Mouse (Mus musculus): Measurements from ENCODE around the gene Ttll9.

Gene Ttll9

DNA sequence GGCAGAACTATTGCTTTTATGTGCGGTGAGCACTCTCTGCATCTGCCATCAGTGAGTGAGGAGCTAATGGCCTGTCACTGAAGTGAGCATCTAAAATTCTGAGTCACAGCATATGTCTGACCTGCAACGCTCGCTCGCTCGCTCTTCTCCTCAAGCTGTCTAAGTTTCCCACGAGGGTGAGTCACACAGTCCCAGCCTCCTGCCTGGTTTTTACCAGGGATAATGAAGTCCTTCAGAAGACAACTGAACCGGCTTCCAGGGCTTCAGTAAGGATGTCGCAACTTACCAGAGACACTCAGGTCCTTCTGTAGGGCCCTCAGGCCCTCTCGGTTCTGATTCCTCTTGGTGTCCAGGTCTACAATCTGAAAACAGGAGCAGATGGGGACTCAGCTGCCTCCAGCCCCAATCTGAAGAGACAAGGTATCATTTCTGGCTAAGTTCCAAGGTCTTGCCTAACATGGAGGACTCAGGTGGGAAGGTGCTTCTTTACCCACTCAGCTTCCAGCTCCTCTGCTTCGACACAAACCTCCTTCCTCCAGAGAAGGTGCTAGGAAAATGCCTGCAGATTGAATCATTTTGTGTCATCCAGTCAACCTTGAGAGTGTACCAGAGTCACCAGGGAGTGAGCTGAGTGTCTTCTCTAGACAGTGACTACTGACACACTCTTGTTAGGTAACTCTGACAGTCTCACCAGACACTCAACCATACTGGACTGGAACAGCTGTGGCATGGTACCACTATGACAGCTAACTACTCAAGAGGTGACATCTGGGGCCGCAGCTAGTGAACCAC lies 51.6 kb downstream of the Ttll9 start:
- DNase-seq (ENCODE audit: low spot score), result no peak

DNA sequence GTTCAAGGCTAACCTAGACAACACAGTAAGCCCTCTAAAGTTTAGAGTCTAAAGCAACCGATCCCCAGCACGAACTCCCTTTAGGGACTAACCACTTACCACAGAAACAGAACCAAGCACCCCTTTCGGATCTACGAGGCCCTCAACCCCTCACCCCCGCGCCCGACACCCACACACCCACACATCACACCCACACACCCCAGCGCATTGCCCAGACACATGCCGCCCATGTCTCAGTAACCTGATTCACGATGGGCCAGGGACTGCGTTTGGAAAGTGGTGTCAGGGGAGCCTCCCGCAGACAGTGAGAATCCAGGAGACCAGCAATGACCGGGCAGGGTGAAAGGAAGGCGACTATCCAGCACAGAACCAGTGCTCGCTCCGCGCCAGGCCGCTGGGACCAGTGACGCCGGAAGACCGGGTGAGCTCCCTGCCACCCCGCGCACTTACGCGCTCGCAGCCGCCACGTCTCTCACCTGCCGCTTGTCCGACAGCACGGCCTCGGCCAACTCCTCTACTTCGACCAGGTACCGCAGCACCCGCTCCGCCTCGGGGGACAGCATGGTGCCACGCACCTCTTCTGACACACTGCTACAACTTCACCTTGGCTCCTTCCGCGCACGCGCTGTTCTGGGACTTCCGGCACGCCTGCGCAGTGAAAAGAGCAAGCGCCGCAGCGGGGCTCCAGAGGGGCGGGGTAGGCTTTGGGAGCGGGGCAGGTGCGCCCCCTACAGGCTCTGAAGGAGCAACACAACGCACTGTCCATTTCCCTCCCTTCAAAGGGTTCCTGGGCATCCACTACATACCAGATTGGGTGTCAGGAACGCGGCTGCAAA lies 52.7 kb downstream of the Ttll9 start, which contains the start of gene Pdrg1:
TSS of gene Pdrg1 (minus strand) at position 670 of the 836 bp plus-strand sequence.
- peak; percentile 93 for DNase-seq (ENCODE audit: low spot score)

- no peak for DNase-seq (ENCODE audit: low spot score)
Measured at GRCm38 (mm10) chr2:153015804-153016203, 53.5 kb downstream of the Ttll9 start.

DNA sequence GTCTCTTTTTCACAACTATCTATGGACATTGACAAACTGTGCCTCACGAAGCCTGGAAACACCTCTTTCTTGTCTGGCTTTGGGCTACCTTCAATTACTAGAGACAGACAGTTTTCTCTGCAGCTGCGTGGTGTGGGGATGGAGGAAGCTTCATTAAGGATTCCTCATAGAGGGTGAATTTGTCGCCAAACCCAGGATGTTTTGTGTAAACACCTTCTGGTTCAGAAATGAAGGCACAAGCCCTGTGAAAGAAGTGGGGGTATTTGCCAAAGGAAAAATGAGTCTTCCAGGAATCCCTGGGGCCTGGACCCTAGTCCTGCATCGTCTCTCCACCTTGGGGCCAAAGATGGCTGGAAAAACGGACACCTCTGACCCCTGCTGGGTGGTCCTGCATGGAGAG lies 54.5 kb downstream of the Ttll9 start:
- DNase-seq (ENCODE audit: low spot score), result no peak

GRCm38 (mm10) chr2:153019355-153019754 lies 57.1 kb downstream of the Ttll9 start:
- DNase-seq (ENCODE audit: low spot score), result no peak

DNA sequence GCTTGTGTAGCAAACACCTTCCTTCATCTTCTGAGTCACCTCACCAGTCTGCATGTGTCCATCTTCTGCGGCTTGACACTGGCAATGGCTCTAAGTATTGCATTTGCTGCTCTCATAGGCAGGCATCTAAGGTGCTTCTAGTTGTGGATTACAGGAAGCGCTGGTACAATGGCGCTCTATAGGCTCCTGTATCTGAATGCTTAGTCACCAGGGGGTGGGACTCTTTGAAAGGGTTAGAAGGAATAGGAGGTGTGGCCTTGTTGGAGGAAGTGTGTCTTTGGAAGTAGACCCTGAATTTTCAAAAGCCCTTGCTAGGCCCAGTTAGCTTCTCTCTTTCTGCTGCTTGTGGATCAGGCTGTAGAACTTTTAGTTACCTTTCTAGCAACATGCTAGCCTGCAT lies 58.9 kb downstream of the Ttll9 start:
- DNase-seq (ENCODE audit: low spot score), result no peak

DNA sequence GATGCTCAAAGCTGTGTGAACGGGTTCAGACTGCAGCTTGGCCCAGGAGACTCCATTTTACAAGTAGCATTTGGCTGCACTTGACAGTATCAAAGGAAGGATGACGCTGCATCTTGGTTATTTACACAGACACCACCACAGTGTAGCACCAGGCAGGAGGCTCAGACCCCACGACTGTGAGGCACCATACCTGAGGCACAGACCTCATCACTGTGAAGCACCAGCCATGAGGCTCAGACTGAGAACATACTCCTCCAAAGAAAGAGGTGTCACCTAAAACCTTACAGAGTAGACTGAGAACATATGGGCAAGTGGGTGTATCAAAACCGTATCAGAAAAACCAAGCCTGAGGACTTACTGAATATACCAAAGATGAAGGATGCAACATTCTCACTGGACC lies 60.6 kb downstream of the Ttll9 start:
- no peak for DNase-seq (ENCODE audit: low spot score)

GRCm38 (mm10) chr2:153026052-153026451 lies 63.8 kb downstream of the Ttll9 start:
- no peak for DNase-seq (ENCODE audit: low spot score)

GRCm38 (mm10) chr2:153027501-153027900 lies 65.2 kb downstream of the Ttll9 start:
- no peak for DNase-seq (ENCODE audit: low spot score)

DNA sequence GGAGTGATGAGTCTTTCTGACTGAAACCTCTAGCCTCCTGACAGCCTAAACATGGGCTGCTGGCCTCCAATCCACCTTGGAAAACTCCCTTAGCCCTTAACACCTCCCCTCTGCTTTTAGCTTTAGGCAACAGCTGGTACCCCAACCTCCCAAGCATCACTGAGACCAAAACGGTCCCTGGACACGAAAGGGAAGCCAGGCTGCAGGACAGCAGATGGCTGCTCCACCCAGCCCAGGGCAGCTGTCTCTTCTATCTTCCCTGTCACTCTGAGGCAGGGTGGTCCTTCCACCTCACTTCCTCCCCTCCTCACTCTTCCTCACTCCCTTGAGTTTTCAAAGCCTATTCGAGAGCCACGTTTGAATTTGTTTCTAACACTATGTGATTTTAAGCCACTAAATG lies 68.1 kb downstream of the Ttll9 start:
- DNase-seq (ENCODE audit: low spot score), result no peak

DNA sequence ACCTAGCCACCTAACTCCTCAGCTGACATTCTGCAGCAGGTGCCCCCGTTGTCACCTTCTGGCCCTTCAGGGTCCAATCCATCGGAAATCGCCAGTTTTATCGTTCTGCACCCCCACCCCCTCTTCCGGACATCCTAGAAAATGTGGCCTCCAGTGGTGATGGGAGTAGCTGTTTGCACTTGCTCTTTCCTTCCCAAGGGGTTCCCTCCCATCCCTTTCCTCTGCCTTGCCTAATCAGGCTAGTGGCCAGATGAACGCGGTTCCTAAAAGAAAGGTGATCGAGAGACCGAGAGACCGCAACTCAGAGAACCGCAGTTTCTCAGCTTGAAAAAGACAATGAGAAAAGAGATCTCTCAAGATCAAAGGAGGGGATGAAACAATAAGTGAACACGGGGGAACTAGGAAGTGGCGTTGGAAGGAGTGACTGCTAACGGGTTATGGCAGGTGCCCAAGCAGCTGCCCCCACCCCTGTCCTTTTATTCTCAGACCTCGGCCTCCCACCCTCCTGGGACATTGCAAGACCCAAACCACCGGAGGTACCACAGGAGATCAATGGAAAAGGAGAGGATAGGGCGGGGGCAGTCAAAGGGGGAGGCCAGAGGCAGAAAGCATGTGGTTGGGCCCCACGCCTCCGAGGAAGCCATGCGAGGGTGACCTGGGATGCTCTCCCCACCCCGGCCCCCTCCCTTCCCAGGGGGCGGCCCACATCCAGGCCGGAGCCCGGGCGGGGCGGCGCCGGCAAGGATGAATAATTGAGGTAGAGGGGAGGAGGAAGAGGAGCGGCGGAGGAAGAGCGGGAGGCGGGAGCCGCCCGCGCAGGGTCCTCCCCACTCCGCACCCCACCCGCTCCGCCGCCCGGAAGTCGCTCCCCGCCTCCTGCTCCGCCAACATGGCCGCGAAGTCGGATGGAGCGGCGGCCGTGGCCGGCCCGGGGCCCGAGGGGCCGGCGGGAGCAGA lies 69.1 kb downstream of the Ttll9 start, which contains the start of gene Xkr7:
TSS of gene Xkr7 (plus strand) at position 727 of the 957 bp plus-strand sequence.
- DNase-seq (ENCODE audit: low spot score), result no peak

DNA sequence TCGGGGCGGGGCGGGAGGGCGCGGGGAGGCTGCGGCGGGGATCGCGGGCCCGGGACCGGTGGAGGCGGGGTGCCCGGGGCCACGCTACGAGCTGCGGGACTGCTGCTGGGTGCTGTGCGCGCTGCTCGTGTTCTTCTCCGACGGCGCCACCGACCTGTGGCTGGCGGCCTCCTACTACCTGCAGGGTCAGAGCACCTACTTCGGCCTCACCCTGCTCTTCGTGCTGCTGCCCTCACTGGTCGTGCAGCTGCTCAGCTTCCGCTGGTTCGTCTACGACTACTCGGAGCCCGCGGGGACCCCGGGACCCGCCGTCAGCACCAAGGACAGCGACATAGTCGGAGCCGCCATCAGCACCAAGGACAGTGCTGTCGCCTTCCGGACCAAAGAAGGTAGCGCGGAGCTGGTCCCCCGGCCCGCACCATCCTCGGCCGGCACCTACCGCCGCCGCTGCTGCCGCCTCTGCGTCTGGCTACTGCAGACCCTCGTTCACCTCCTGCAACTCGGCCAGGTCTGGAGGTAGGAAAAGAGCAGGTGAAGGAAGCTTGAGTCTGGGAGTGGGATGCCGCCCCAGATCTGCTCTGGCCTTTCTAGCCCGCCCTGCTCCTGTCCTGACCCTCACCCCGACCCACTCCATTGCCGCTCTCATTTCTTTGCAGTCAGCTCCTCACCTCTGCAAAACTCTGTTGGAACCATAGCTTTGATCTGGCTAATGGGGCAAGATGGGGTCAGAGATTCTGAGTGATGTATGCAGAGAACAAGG lies 70.0 kb downstream of the Ttll9 start:
- DNase-seq (ENCODE audit: low spot score), result peak; percentile 57

- no peak for DNase-seq (ENCODE audit: low spot score)
Measured at GRCm38 (mm10) chr2:153032973-153033372, 70.7 kb downstream of the Ttll9 start.

- no peak for DNase-seq (ENCODE audit: low spot score)
Measured at GRCm38 (mm10) chr2:153033545-153034230, 71.4 kb downstream of the Ttll9 start.

- DNase-seq (ENCODE audit: low spot score), result no peak
Measured at GRCm38 (mm10) chr2:153036690-153037089, 74.4 kb downstream of the Ttll9 start.

DNA sequence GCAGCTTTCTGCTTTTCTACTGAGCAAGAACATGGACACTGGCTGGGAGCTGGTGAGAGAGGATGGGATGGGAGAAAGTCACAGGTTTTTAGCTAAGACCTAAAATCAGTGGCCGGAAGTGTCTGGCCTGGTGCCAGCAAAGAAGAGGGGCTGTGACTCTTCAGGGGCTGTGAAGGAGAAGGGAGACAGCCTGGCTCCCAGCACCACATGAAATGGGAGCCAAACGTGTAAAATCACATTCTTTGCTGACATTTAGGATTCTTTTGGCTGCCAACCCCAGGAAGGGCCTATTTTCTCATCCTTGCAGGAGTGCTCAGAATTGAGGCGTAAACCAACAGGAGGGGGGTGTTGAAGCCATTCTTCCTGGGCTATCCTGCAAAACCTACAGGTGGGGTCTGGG lies 81.6 kb downstream of the Ttll9 start:
- DNase-seq (ENCODE audit: low spot score), result no peak

DNA sequence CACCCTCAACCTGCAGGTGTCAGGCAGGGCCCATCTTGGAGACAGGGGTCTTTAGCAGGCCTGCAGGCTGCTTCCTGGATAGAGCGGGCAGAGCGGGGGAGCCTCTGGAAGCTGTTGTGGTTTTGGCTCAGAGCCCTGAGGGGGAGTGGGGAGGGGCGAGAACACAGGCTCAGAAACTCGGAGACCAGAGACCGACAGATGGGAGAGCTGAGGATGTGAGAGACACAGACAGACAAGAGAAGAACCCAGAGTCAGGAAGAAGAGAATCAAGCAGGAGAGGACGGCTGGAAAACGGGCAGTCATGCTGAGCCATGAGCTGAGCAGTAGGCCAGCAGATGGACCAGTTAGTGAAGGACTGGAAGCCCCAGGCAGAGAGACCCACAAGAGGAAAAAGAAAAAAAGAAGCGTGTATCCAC lies 83.6 kb downstream of the Ttll9 start:
- no peak for DNase-seq (ENCODE audit: low spot score)

- peak; percentile 69 for DNase-seq (ENCODE audit: low spot score)
Measured at GRCm38 (mm10) chr2:153047828-153048465, 85.7 kb downstream of the Ttll9 start.

DNA sequence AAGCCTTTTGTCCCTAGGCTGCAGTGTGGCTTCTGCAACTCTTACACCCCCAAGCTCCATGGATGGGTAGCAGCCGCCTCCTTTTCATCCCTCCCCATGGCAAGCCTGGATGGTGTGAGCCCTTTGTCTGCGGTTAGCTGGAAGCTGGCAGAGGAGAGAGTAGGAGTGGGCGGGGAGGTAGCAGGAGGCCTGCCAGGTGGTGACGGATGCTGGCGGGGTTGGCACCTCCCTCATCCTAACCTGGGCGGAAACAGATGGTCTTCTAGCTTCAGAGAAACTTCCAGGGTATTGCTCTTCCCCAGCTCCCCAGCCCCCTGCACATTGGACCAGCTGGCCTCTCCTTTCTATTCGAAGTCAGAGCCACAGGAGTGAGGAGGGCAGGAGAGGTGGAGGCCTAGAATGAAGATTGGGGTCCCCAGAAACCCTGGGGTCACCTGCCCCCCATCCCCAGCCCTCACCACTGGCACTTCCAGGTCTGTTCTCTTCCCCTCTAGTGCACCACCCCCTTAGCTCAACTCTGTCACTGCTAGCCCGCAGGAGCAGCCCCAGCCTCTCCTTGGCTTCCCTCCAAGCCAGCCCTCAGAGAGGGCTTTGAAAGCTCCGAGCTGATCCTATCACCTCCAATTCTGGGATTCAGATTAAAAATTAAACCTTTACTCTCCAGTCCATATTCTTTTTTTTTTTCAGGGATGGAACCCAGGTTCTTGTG lies 87.2 kb downstream of the Ttll9 start:
- no peak for DNase-seq (ENCODE audit: low spot score)

Data from lung, postnatal 25 days (tissue).